Comparison of ENCODE assay signal across 18 mouse cellular contexts in genomic region chr2:45681251-45681650, GRCm38 (mm10).
A peak's percentile ranks its signal among the peaks of the same experiment; 100 is the strongest.
DNase-seq lines count a peak whose midpoint lies in the region; ATAC-seq lines count a peak whose summit lies in the region.
"Had no signal": no experiment of that assay in that cellular context is flagged by ENCODE, and none has a peak within 500 bp of the region (broad histone marks: within the 10 kb centered on the region; RNA-seq: fewer than 3 reads in every experiment).

No protein-coding gene starts in this region.

- no peak overlapping the region for H3K9ac ChIP-seq in heart, embryonic 15.5 days
- H3K9ac ChIP-seq in heart, embryonic 11.5 days (ENCODE audit: low read depth, low read length) = no peak overlapping the region
- H3K9ac ChIP-seq: forebrain, embryonic 15.5 days; hindbrain, embryonic 13.5 days; intestine, embryonic 15.5 days had no signal

- H3K4me2 ChIP-seq in heart, embryonic 15.5 days = no peak overlapping the region
- no peak overlapping the region for H3K4me2 ChIP-seq in heart, embryonic 11.5 days
- H3K4me2 ChIP-seq: forebrain, embryonic 15.5 days; hindbrain, embryonic 13.5 days; intestine, embryonic 15.5 days had no signal

- no peak for ATAC-seq in heart, embryonic 15.5 days (replicated peaks; ENCODE audit: insufficient number of reproducible peaks, insufficient read depth, low FRiP score, low read depth)
- no peak for ATAC-seq in heart, embryonic 11.5 days (replicated peaks; ENCODE audit: insufficient number of reproducible peaks, low FRiP score, low TSS enrichment)
- ATAC-seq: CD4-positive, CD25-positive, alpha-beta regulatory T cell, adult 4 months; forebrain, embryonic 15.5 days; intestine, embryonic 15.5 days had no signal

- H3K36me3 ChIP-seq in heart, embryonic 15.5 days = no peaks in the 10 kb centered on the region
- H3K36me3 ChIP-seq in heart, embryonic 11.5 days (ENCODE audit: control insufficient read depth, insufficient read depth, low read length) = no peaks in the 10 kb centered on the region
- H3K36me3 ChIP-seq: forebrain, embryonic 15.5 days; G1E; hindbrain, embryonic 13.5 days; intestine, embryonic 15.5 days had no signal

- H3K27ac ChIP-seq in heart, embryonic 15.5 days = peak overlapping the region; percentile 31; the same call in 1 of the 2 replicates
- H3K27ac ChIP-seq in heart, embryonic 11.5 days (ENCODE audit: low read depth, low read length) = no peak overlapping the region
- H3K27ac ChIP-seq: forebrain, embryonic 15.5 days; heart, adult 2 months; hindbrain, embryonic 13.5 days; intestine, embryonic 15.5 days had no signal

- H3K4me1 ChIP-seq in heart, embryonic 15.5 days (replicated peaks) = no peaks in the 10 kb centered on the region
- H3K4me1 ChIP-seq in heart, embryonic 11.5 days (ENCODE audit: control insufficient read depth, insufficient read depth, low read length) = no peaks in the 10 kb centered on the region
- H3K4me1 ChIP-seq: hindbrain, embryonic 13.5 days; intestine, embryonic 15.5 days had no signal

- H3K9me3 ChIP-seq in heart, embryonic 15.5 days (replicated peaks) = no peaks in the 10 kb centered on the region
- H3K9me3 ChIP-seq in heart, embryonic 11.5 days (replicated peaks; ENCODE audit: control insufficient read depth, low read length) = no peaks in the 10 kb centered on the region
- H3K9me3 ChIP-seq: forebrain, embryonic 15.5 days; G1E; hindbrain, embryonic 13.5 days; intestine, embryonic 15.5 days had no signal

- WGBS in heart, embryonic 15.5 days = 73% methylated on average over 1 of the region's 1 CpGs
- WGBS in heart, embryonic 11.5 days (ENCODE audit: insufficient replicate concordance) = 78% methylated on average over 1 of the region's 1 CpGs

- DNase-seq in adrenal gland, adult 2 months = peak; percentile 22
- DNase-seq in adrenal gland, postnatal 4 days (ENCODE audit: low spot score in 2 of 2) = no peak
- DNase-seq in gastrocnemius, adult 18-20 months (ENCODE audit: low spot score) = peak; percentile 51
- no peak for DNase-seq in gastrocnemius, postnatal 10 days
- DNase-seq in skeletal muscle tissue, adult 2 months (ENCODE audit: low read depth, low spot score) = peak; percentile 55
- DNase-seq: B cell, adult 2 months; cerebellum, adult 2 months; cerebellum, postnatal 10 days; gastrocnemius, postnatal 25 days; kidney, adult 18-20 months had no signal

- H3K27me3 ChIP-seq in heart, embryonic 15.5 days = no peaks in the 10 kb centered on the region
- H3K27me3 ChIP-seq in heart, embryonic 11.5 days (ENCODE audit: control insufficient read depth, insufficient read depth, low read length) = no peaks in the 10 kb centered on the region
- H3K27me3 ChIP-seq: forebrain, embryonic 15.5 days; hindbrain, embryonic 13.5 days; intestine, embryonic 15.5 days had no signal

- H3K4me3 ChIP-seq in heart, embryonic 15.5 days = no peak overlapping the region
- H3K4me3 ChIP-seq in heart, embryonic 11.5 days (ENCODE audit: low read depth, low read length) = no peak overlapping the region
- H3K4me3 ChIP-seq: forebrain, embryonic 15.5 days; heart, adult 2 months; hindbrain, embryonic 13.5 days; intestine, embryonic 15.5 days had no signal

Comparison
In these comparisons a context has a peak if more than half of its experiments do, and no peak if none do; other contexts are left out.
1. DNase-seq: peak in adrenal gland, adult 2 months (single experiment), gastrocnemius, adult 18-20 months (single experiment) and skeletal muscle tissue, adult 2 months (single experiment); none in adrenal gland, postnatal 4 days (0 of 2) and gastrocnemius, postnatal 10 days (single experiment).